Comparison of ENCODE assay signal across 9 mouse cellular contexts in the genomic region with DNA sequence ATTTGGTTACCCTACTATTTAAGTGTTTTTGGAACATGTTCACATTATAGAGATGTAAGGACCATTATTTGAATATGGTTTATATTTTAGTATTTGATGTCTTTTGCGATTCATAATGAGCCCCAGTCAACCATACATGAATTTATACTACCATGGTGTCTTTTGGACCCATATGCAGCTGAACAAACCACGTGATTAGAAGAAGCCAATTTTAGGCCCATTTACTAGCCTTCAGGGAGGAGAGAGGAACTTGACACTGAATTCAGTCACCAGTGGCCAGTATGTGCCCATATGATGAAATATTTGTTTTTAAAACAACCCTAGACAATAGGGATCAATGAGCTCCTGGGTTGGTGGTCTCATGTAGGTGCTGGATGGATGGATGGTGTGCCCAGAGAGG. TPM values are rescaled to one million over a fixed set of nuclear protein-coding genes. Genes with fewer than 3 reads are reported as not detected.
DNase-seq lines count a peak whose midpoint lies in the region; ATAC-seq and TF ChIP-seq lines count a peak whose summit lies in the region.
"Had no signal": no experiment of that assay in that cellular context is flagged by ENCODE, and none has a peak within 500 bp of the region (broad histone marks: within the 10 kb centered on the region; RNA-seq: fewer than 3 reads in every experiment).

No protein-coding gene starts in this region.

- TF ChIP-seq POLR2A in cerebellum, adult 2 months (IDR thresholded peaks at IDR 0.05; ENCODE audit: borderline replicate concordance, insufficient read depth, low read length), result no peak

- no peaks in the 10 kb centered on the region for H3K9me3 ChIP-seq in hindbrain, embryonic 11.5 days (ENCODE audit: control insufficient read depth, low read length)
- H3K9me3 ChIP-seq in megakaryocyte, embryonic 14.5 days, result peaks cover 9% of the 10 kb centered on the region

- H3K9ac ChIP-seq in hindbrain, embryonic 11.5 days (ENCODE audit: low read depth, low read length), result no peak overlapping the region

- no peak for TF ChIP-seq CTCF in cerebellum, adult 2 months (IDR thresholded peaks at IDR 0.05; ENCODE audit: borderline replicate concordance, insufficient read depth, low read depth, low read length)

- H3K27me3 ChIP-seq in cerebellum, adult 2 months (ENCODE audit: control insufficient read depth, insufficient read depth, low read length), result no peaks in the 10 kb centered on the region
- H3K27me3 ChIP-seq in hindbrain, embryonic 11.5 days (ENCODE audit: control insufficient read depth, insufficient read depth, low read length), result no peaks in the 10 kb centered on the region
- peaks cover 14% of the 10 kb centered on the region for H3K27me3 ChIP-seq in megakaryocyte, embryonic 14.5 days (replicated peaks)

- H3K4me2 ChIP-seq in hindbrain, embryonic 11.5 days (replicated peaks; ENCODE audit: low read depth, low read length), result peak overlapping the region; percentile 92; the same call in 1 of the 2 replicates

- DNase-seq in cerebellum, adult 9-10 months, result peak; percentile 31
- no peak for DNase-seq in cerebellum, adult 2 months
- peak; percentile 33 for DNase-seq in 416B (ENCODE audit: low read depth)
- DNase-seq in hindbrain, embryonic 11.5 days (ENCODE audit: low spot score), result no peak
- DNase-seq in cerebellum, postnatal 10 days, result no peak
- no peak for DNase-seq in retina, embryonic 14.5 days (ENCODE audit: low spot score)
- DNase-seq in cerebellum, postnatal 36 days, result no peak

- peaks cover 18% of the 10 kb centered on the region for H3K4me1 ChIP-seq in cerebellum, adult 2 months (ENCODE audit: control insufficient read depth, insufficient read depth, low read length)
- H3K4me1 ChIP-seq in hindbrain, embryonic 11.5 days (replicated peaks; ENCODE audit: control insufficient read depth, insufficient read depth, low read length), result peaks cover 5% of the 10 kb centered on the region; the same call in 1 of the 2 replicates
- peaks cover 50% of the 10 kb centered on the region for H3K4me1 ChIP-seq in megakaryocyte, embryonic 14.5 days

- 0 out of 2 replicates have a peak, but pooled peaks cover 4% of the 10 kb centered on the region for H3K36me3 ChIP-seq in hindbrain, embryonic 11.5 days (ENCODE audit: control insufficient read depth, insufficient read depth, low read length)
- peaks cover 22% of the 10 kb centered on the region for H3K36me3 ChIP-seq in megakaryocyte, embryonic 14.5 days (replicated peaks; ENCODE audit: low read length)

- no peak overlapping the region for H3K27ac ChIP-seq in cerebellum, adult 2 months (ENCODE audit: insufficient read depth, low read length)
- no peak overlapping the region for H3K27ac ChIP-seq in hindbrain, embryonic 11.5 days (ENCODE audit: low read depth, low read length)

- 95% methylated on average over 2 of the region's 2 CpGs for WGBS in cerebellum, adult 2 months
- WGBS in hindbrain, embryonic 11.5 days, result 86% methylated on average over 2 of the region's 2 CpGs

- H3K4me3 ChIP-seq in cerebellum, adult 2 months (replicated peaks; ENCODE audit: insufficient read depth, low read depth, low read length), result no peak overlapping the region
- no peak overlapping the region for H3K4me3 ChIP-seq in hindbrain, embryonic 11.5 days (ENCODE audit: low read depth, low read length)
- peak overlapping the region; percentile 99 for H3K4me3 ChIP-seq in megakaryocyte, embryonic 14.5 days (replicated peaks)

- no peak for ATAC-seq in hindbrain, embryonic 11.5 days (ENCODE audit: low FRiP score)

RNA-seq across cellular contexts. Expression of gene Preb, which starts 0.7 kb away (rescaled TPM):
- polyA plus RNA-seq in cerebellum, adult 2 months (2012; rRNA removed), result 228 and 241 TPM in 2 replicates
- 96.7 and 99.1 TPM in 2 replicates for polyA plus RNA-seq in hindbrain, embryonic 11.5 days (2014; fragmentation: Nextera tagmentation; extraction: Ambion mirVana)
- 43.7 and 59.1 TPM in 2 replicates for polyA plus RNA-seq in megakaryocyte, embryonic 14.5 days (2012; ENCODE audit: insufficient read depth, low replicate concordance)

RNA-seq across cellular contexts. Expression of gene Tcf23, which starts 7.6 kb away (rescaled TPM):
- 0.28 and 0.29 TPM in 2 replicates for polyA plus RNA-seq in cerebellum, adult 2 months (2012; rRNA removed)
- polyA plus RNA-seq in hindbrain, embryonic 11.5 days (2014; fragmentation: Nextera tagmentation; extraction: Ambion mirVana), result not detected in 2 replicates
- not detected in 2 replicates for polyA plus RNA-seq in megakaryocyte, embryonic 14.5 days (2012; ENCODE audit: insufficient read depth, low replicate concordance)
- polyA plus RNA-seq: brain, embryonic 14.5 days had no signal

RNA-seq across cellular contexts. Expression of gene Cgref1, which starts 15.4 kb away (rescaled TPM):
- polyA plus RNA-seq in cerebellum, adult 2 months (2012; rRNA removed), result 16.7 and 18.5 TPM in 2 replicates
- polyA plus RNA-seq in hindbrain, embryonic 11.5 days (2014; fragmentation: Nextera tagmentation; extraction: Ambion mirVana), result 6.9 and 7.6 TPM in 2 replicates
- polyA plus RNA-seq in megakaryocyte, embryonic 14.5 days (2012; ENCODE audit: insufficient read depth, low replicate concordance), result not detected in 2 replicates

RNA-seq across cellular contexts. Expression of gene Khk, which starts 39.6 kb away (rescaled TPM):
- 34.1 and 34.2 TPM in 2 replicates for polyA plus RNA-seq in cerebellum, adult 2 months (2012; rRNA removed)
- 4.2 and 7.8 TPM in 2 replicates for polyA plus RNA-seq in hindbrain, embryonic 11.5 days (2014; fragmentation: Nextera tagmentation; extraction: Ambion mirVana)
- 11.7 and 40.4 TPM in 2 replicates for polyA plus RNA-seq in megakaryocyte, embryonic 14.5 days (2012; ENCODE audit: insufficient read depth, low replicate concordance)

RNA-seq across cellular contexts. Expression of gene Emilin1, which starts 47.6 kb away (rescaled TPM):
- 1.7 and 2.6 TPM in 2 replicates for polyA plus RNA-seq in cerebellum, adult 2 months (2012; rRNA removed)
- 46.0 and 48.5 TPM in 2 replicates for polyA plus RNA-seq in hindbrain, embryonic 11.5 days (2014; fragmentation: Nextera tagmentation; extraction: Ambion mirVana)
- polyA plus RNA-seq in megakaryocyte, embryonic 14.5 days (2012; ENCODE audit: insufficient read depth, low replicate concordance), result 427 and 497 TPM in 2 replicates

Comparison
In these comparisons a context has a peak if more than half of its experiments do, and no peak if none do; other contexts are left out.
1. DNase-seq: peak in cerebellum, adult 9-10 months (single experiment) and 416B (single experiment); none in cerebellum, adult 2 months (0 of 2), hindbrain, embryonic 11.5 days (single experiment), cerebellum, postnatal 10 days (0 of 2), retina, embryonic 14.5 days (single experiment) and cerebellum, postnatal 36 days (0 of 2).